Mouse (Mus musculus) hematopoietic multipotent progenitor cell, adult 10-12 weeks (in vitro differentiated cells): ENCODE data around the gene Magea4. TPM values are rescaled to one million over a fixed set of nuclear protein-coding genes. Genes with fewer than 3 reads are reported as not detected.

Experiments
- polyA plus RNA-seq: library from polyadenylated mRNA; stranded (reverse); fragments of >175 nt; gene quantifications from 2 replicates; pipeline ENCODE4 v1.2.3, GENCODE M21; 2012; ENCODE audit warnings: low replicate concordance

Magea4 gene
- not detected in 2 replicates for polyA plus RNA-seq

GRCm38 (mm10) chrX:72221717-72222116 is at the start of gene Magea4:
TSS of gene Magea4 (plus strand) at chrX:72222017.

Other genes with a start within 250 kb of the Magea4 start
- not detected in 2 replicates for gene Fate1, start 249.0 kb upstream of the Magea4 start, polyA plus RNA-seq
- 0.03 TPM in 1 of 2 replicates, not detected in the other for gene Cnga2, start 230.2 kb upstream of the Magea4 start, polyA plus RNA-seq
- gene Gabre, start 52.8 kb downstream of the Magea4 start, polyA plus RNA-seq = not detected in 2 replicates
- gene Magea10, start 164.8 kb downstream of the Magea4 start, polyA plus RNA-seq = not detected in 2 replicates